Mouse (Mus musculus): ENCODE data around the gene Zfp59. TPM values are rescaled to one million over a fixed set of nuclear protein-coding genes. Genes with fewer than 3 reads are reported as not detected.
A peak's percentile ranks its signal among the peaks of the same experiment; 100 is the strongest.
"Not testable (repeated sequence)": the region's sequence is repeated elsewhere in the genome, so short reads cannot be mapped to it uniquely, and the experiment has no call there.

The Zfp59 gene
- polyA plus RNA-seq, 1 experiment from 2014 or later = 4.5 TPM

- 0% methylated on average over 21 of the region's 22 CpGs for WGBS
- peak; percentile 96 for ATAC-seq
These were observed 22.2 kb downstream of the Zfp59 start for GRCm38 (mm10) chr7:27860396-27861235.

GRCm38 (mm10) chr7:27862578-27862977 is 24.2 kb downstream of the Zfp59 start:
- H3K9ac ChIP-seq (replicated peaks; ENCODE audit: low read depth); H3K27ac ChIP-seq (ENCODE audit: low read length); DNase-seq (ENCODE audit: low spot score); H3K4me3 ChIP-seq (ENCODE audit: low read depth, low read length); ATAC-seq; H3K4me1 ChIP-seq (ENCODE audit: insufficient read depth, low read depth, low read length); H3K9me3 ChIP-seq (ENCODE audit: low read length); H3K27me3 ChIP-seq (replicated peaks; ENCODE audit: insufficient read depth, low read length); H3K4me2 ChIP-seq (replicated peaks; ENCODE audit: low read depth, low read length): not testable (repeated sequence)
- 58% methylated on average over 5 of the region's 5 CpGs for WGBS
- peaks cover 15% of the 10 kb centered on the region for H3K36me3 ChIP-seq (ENCODE audit: insufficient read depth, low read length)

More at GRCm38 (mm10) chr7:27860396-27861235, 22.2 kb downstream of the Zfp59 start:
- Histone ChIP-seq H3K4me2 (replicated peaks; ENCODE audit: low read depth, low read length) (peak overlapping the region; percentile 71), H3K4me3 (ENCODE audit: low read depth, low read length) (peak overlapping the region; percentile 59), H3K36me3 (ENCODE audit: insufficient read depth, low read length) (peaks cover 3% of the 10 kb centered on the region; the same call in 1 of the 2 replicates), H3K9me3 (ENCODE audit: low read length) (no peaks in the 10 kb centered on the region), H3K27me3 (replicated peaks; ENCODE audit: insufficient read depth, low read length) (no peaks in the 10 kb centered on the region), H3K27ac (ENCODE audit: low read length) (peak overlapping the region; percentile 90), H3K4me1 (ENCODE audit: insufficient read depth, low read depth, low read length) (peaks cover 4% of the 10 kb centered on the region), H3K9ac (replicated peaks; ENCODE audit: low read depth) (peak overlapping the region; percentile 65)
- DNase-seq (ENCODE audit: low spot score) = peak; percentile 93
- TF ChIP-seq CTCF (IDR thresholded peaks at IDR 0.05) = no peak
- no peak for TF ChIP-seq EP300 (IDR thresholded peaks at IDR 0.05)

GRCm38 (mm10) chr7:27881721-27882120 is 43.3 kb downstream of the Zfp59 start:
- H3K9me3 ChIP-seq (ENCODE audit: low read length) = no peaks in the 10 kb centered on the region
- 66% methylated on average over 4 of the region's 4 CpGs for WGBS
- H3K4me1 ChIP-seq (ENCODE audit: insufficient read depth, low read depth, low read length) = no peaks in the 10 kb centered on the region
- no peak overlapping the region for H3K4me3 ChIP-seq (ENCODE audit: low read depth, low read length)
- no peak overlapping the region for H3K27ac ChIP-seq (ENCODE audit: low read length)
- no peaks in the 10 kb centered on the region for H3K27me3 ChIP-seq (replicated peaks; ENCODE audit: insufficient read depth, low read length)
- H3K4me2 ChIP-seq (replicated peaks; ENCODE audit: low read depth, low read length) = no peak overlapping the region
- DNase-seq (ENCODE audit: low spot score) (peak; percentile 61), ATAC-seq (peak; percentile 76)
- TF ChIP-seq CTCF (IDR thresholded peaks at IDR 0.05) (no peak), EP300 (IDR thresholded peaks at IDR 0.05) (peak; percentile 12; the same call in 1 of the 2 replicates)
- H3K36me3 ChIP-seq (ENCODE audit: insufficient read depth, low read length) = peaks cover 13% of the 10 kb centered on the region; the same call in 1 of the 2 replicates
- no peak overlapping the region for H3K9ac ChIP-seq (replicated peaks; ENCODE audit: low read depth)

GRCm38 (mm10) chr7:27900601-27901000 is 62.2 kb downstream of the Zfp59 start:
- Histone ChIP-seq H3K27me3 (replicated peaks; ENCODE audit: insufficient read depth, low read length) (no peaks in the 10 kb centered on the region), H3K4me3 (ENCODE audit: low read depth, low read length) (no peak overlapping the region), H3K36me3 (ENCODE audit: insufficient read depth, low read length) (no peaks in the 10 kb centered on the region), H3K9me3 (ENCODE audit: low read length) (no peaks in the 10 kb centered on the region), H3K4me2 (replicated peaks; ENCODE audit: low read depth, low read length) (no peak overlapping the region), H3K4me1 (ENCODE audit: insufficient read depth, low read depth, low read length) (no peaks in the 10 kb centered on the region), H3K9ac (replicated peaks; ENCODE audit: low read depth) (no peak overlapping the region), H3K27ac (ENCODE audit: low read length) (no peak overlapping the region)
- no peak for ATAC-seq
- TF ChIP-seq EP300 (IDR thresholded peaks at IDR 0.05) (no peak), CTCF (IDR thresholded peaks at IDR 0.05) (no peak)
- 93% methylated on average over 4 of the region's 4 CpGs for WGBS
- DNase-seq (ENCODE audit: low spot score) = no peak

GRCm38 (mm10) chr7:27905061-27905848 is 66.8 kb downstream of the Zfp59 start:
- no peak overlapping the region for H3K4me3 ChIP-seq (ENCODE audit: low read depth, low read length)
- no peaks in the 10 kb centered on the region for H3K36me3 ChIP-seq (ENCODE audit: insufficient read depth, low read length)
- H3K4me2 ChIP-seq (replicated peaks; ENCODE audit: low read depth, low read length) = no peak overlapping the region
- TF ChIP-seq CTCF (IDR thresholded peaks at IDR 0.05) (no peak), EP300 (IDR thresholded peaks at IDR 0.05) (no peak)
- no peaks in the 10 kb centered on the region for H3K27me3 ChIP-seq (replicated peaks; ENCODE audit: insufficient read depth, low read length)
- H3K9ac ChIP-seq (replicated peaks; ENCODE audit: low read depth) = no peak overlapping the region
- no peaks in the 10 kb centered on the region for H3K4me1 ChIP-seq (ENCODE audit: insufficient read depth, low read depth, low read length)
- no peak overlapping the region for H3K27ac ChIP-seq (ENCODE audit: low read length)
- H3K9me3 ChIP-seq (ENCODE audit: low read length) = no peaks in the 10 kb centered on the region
- no peak for ATAC-seq
- DNase-seq (ENCODE audit: low spot score) = no peak
- 63% methylated on average over 11 of the region's 11 CpGs for WGBS

Other genes starting within 250 kb of the Zfp59 start
- 64.1 and 72.9 TPM in 2 replicates for gene Akt2, start 247.1 kb upstream of the Zfp59 start, polyA plus RNA-seq (2015; fragmentation: Nextera tagmentation; extraction: Ambion mirVana)
- 0.12 TPM in 1 of 2 replicates, not detected in the other for gene Ttc9b, start 184.7 kb upstream of the Zfp59 start, polyA plus RNA-seq (2015; fragmentation: Nextera tagmentation; extraction: Ambion mirVana)
- gene Map3k10, start 164.0 kb upstream of the Zfp59 start, polyA plus RNA-seq (2015; fragmentation: Nextera tagmentation; extraction: Ambion mirVana) = 4.9 TPM in 2 replicates
- gene Zfp607b, start 149.3 kb upstream of the Zfp59 start, polyA plus RNA-seq (2015; fragmentation: Nextera tagmentation; extraction: Ambion mirVana) = 2.2 and 2.8 TPM in 2 replicates
- gene Zfp60, start 107.2 kb upstream of the Zfp59 start, polyA plus RNA-seq (2015; fragmentation: Nextera tagmentation; extraction: Ambion mirVana) = 12.6 and 13.6 TPM in 2 replicates
- gene Zfp626, start 31.4 kb upstream of the Zfp59 start, polyA plus RNA-seq (2015; fragmentation: Nextera tagmentation; extraction: Ambion mirVana) = 1.7 and 2.0 TPM in 2 replicates
- gene Zfp607a, start 18.9 kb downstream of the Zfp59 start, polyA plus RNA-seq (2015; fragmentation: Nextera tagmentation; extraction: Ambion mirVana) = 2.4 and 2.5 TPM in 2 replicates
- gene Zfp974, start 90.9 kb downstream of the Zfp59 start, polyA plus RNA-seq (2015; fragmentation: Nextera tagmentation; extraction: Ambion mirVana) = 5.2 and 5.5 TPM in 2 replicates
- gene Zfp780b, start 140.6 kb downstream of the Zfp59 start, polyA plus RNA-seq (2015; fragmentation: Nextera tagmentation; extraction: Ambion mirVana) = 8.5 and 10.2 TPM in 2 replicates
- gene Zfp850, start 175.5 kb downstream of the Zfp59 start, polyA plus RNA-seq (2015; fragmentation: Nextera tagmentation; extraction: Ambion mirVana) = 1.0 TPM in 2 replicates
- 153 and 170 TPM in 2 replicates for gene Psmc4, start 211.5 kb downstream of the Zfp59 start, polyA plus RNA-seq (2015; fragmentation: Nextera tagmentation; extraction: Ambion mirVana)
- 1.9 and 2.2 TPM in 2 replicates for gene Fcgbp, start 232.6 kb downstream of the Zfp59 start, polyA plus RNA-seq (2015; fragmentation: Nextera tagmentation; extraction: Ambion mirVana)